Mouse (Mus musculus) ES-E14 (cell line): ENCODE results near the gene Acot9. TPM values are rescaled to one million over a fixed set of nuclear protein-coding genes. Genes with fewer than 3 reads are reported as not detected.

ENCODE experiments used
- DNase-seq: peaks from one replicate; pipeline ENCODE4 v3.0.0-alpha.2; 2013; ENCODE audit warnings: low read depth, low spot score
- H3K27ac ChIP-seq: 2 replicates; pipeline ENCODE4 v1.5.1; 2012; ENCODE audit warnings: low read depth, mild to moderate bottlenecking, low read length, moderate library complexity, mixed read lengths; ENCODE audit not compliant: poor library complexity, insufficient read depth, severe bottlenecking
- H3K36me3 ChIP-seq: 2 replicates; pipeline ENCODE4 v1.6.1; 2012; ENCODE audit warnings: mild to moderate bottlenecking, low read length, moderate library complexity, mixed read lengths; ENCODE audit not compliant: control insufficient read depth, poor library complexity, insufficient read depth, severe bottlenecking
- H3K4me1 ChIP-seq, 2 experiments: fragments of 150-350 bp in 1 of 2; sonication (generic) in 1 of 2; 2 replicates each; pipeline ENCODE4 v1.6.1; 2012; ENCODE audit warnings: low read length in 2 of 2, mild to moderate bottlenecking in 1 of 2, mixed read lengths in 1 of 2; ENCODE audit not compliant: control insufficient read depth in 2 of 2, insufficient read depth in 2 of 2, poor library complexity in 1 of 2
- H3K4me3 ChIP-seq, 2 experiments: fragments of 150-350 bp in 1 of 2; sonication (generic) in 1 of 2; 2 replicates each; pipeline ENCODE4 v1.5.1; 2012; ENCODE audit warnings: low read length in 2 of 2, low read depth in 1 of 2, mild to moderate bottlenecking in 1 of 2, mixed read lengths in 1 of 2; ENCODE audit not compliant: insufficient read depth in 1 of 2, poor library complexity in 1 of 2, severe bottlenecking in 1 of 2
- H3K9ac ChIP-seq: 2 replicates; pipeline ENCODE4 v1.6.1; 2012; ENCODE audit warnings: low read depth, mild to moderate bottlenecking, low read length, mixed read lengths; ENCODE audit not compliant: poor library complexity, insufficient read depth, severe bottlenecking
- H3K9me3 ChIP-seq: fragments of 150-350 bp; sonication (generic); 2 replicates; pipeline ENCODE4 v1.6.1; 2012; ENCODE audit warnings: low read depth, mild to moderate bottlenecking, low read length; ENCODE audit not compliant: control insufficient read depth, insufficient read depth
- CHD2 ChIP-seq: IDR thresholded peaks from 2 replicates; pipeline ENCODE4 v1.6.1; 2014; ENCODE audit warnings: mild to moderate bottlenecking, low read depth, low read length, inconsistent platforms
- HCFC1 ChIP-seq: IDR thresholded peaks from 2 replicates; pipeline ENCODE4 v1.6.1; 2012; ENCODE audit warnings: low read length, inconsistent platforms, borderline replicate concordance; ENCODE audit not compliant: insufficient read depth
- MAFK ChIP-seq: IDR thresholded peaks from 2 replicates; pipeline ENCODE4 v1.6.1; 2014; ENCODE audit warnings: mild to moderate bottlenecking, low read depth, low read length, inconsistent platforms; ENCODE audit not compliant: insufficient read depth
- ZC3H11A ChIP-seq: IDR thresholded peaks from 2 replicates; pipeline ENCODE4 v1.6.1; 2012; ENCODE audit warnings: low read depth, mild to moderate bottlenecking, inconsistent platforms, low read length, borderline replicate concordance
- ZNF384 ChIP-seq: IDR thresholded peaks from 2 replicates; pipeline ENCODE4 v1.6.1; 2012; ENCODE audit warnings: low read depth, low read length, inconsistent platforms
- in situ Hi-C, 2 experiments: fragments of 600-800 bp; cut with MboI; formaldehyde crosslinking; loops; one replicate each; pipeline ENCODE4 v1.15.1; 2025; ENCODE audit warnings: low sequenced_read_pairs in 2 of 2, inconsistent platforms in 1 of 2; ENCODE audit not compliant: unreplicated experiment in 2 of 2
- total RNA-seq: library from RNA; depleted of rRNA; stranded (reverse); fragments of 300-350 nt; gene quantifications from 2 replicates; pipeline ENCODE4 v1.2.3, GENCODE M21; 2012; rRNA removed

Gene Acot9
- 44.2 and 60.4 TPM in 2 replicates for total RNA-seq

DNA sequence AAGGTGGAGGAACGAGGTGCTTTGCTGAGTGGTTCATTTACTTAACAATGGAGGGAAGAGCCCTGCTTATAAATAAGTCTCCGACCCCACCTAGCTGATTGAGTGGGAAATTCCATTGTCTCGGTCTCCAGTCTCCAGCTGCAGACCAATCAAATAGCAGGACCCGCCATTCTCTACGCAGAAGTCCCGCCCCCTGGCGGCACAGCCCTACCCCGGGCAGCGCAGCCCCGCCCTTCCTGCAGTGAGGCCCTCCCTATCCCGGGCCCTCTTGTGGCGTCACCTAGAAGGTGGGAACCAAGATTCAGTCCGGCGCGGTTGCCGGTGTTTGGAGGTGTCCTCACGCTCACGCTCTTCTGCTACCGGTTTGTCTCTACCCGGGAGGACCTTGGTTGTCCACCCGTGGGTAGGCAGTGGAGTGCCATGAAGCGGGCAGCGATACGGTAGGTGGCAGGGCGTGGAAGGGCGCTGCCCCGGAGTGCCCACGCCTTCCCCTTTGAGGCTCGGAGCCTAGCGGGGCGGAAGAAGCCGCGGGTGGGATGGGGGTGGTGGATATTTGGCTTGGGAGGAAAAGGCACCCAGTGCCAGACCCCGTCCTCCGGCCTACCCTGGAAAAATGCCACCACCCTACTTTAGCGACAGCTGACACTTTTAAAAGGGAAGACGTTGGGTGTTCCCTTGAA lies at the start of gene Acot9:
Gene Acot9, plus strand, starts transcription at position 209 of the 680 bp plus-strand sequence.
- Histone ChIP-seq H3K9me3 (no peaks in the 10 kb centered on the region), H3K36me3 (no peaks in the 10 kb centered on the region), H3K4me1 (no peaks in the 10 kb centered on the region; a peak in 1 of 4 replicates), H3K9ac (peak within 1 kb of the TSS; percentile 99), H3K27ac (peak within 1 kb of the TSS; percentile 97), H3K4me3 (peak within 1 kb of the TSS; percentile 99 to 100)
- in situ Hi-C loops, result no loop called here
- peak; percentile 69 for DNase-seq
- TF ChIP-seq ZC3H11A, result no peak

GRCm38 (mm10) chrX:155214291-155215136 lies 47.7 kb upstream of the Acot9 start:
- Histone ChIP-seq H3K9ac (no peak overlapping the region), H3K4me3 (no peak overlapping the region), H3K4me1 (no peaks in the 10 kb centered on the region), H3K27ac (no peak overlapping the region), H3K36me3 (peaks cover 2% of the 10 kb centered on the region; the same call in 1 of the 2 replicates), H3K9me3 (no peaks in the 10 kb centered on the region)
- TF ChIP-seq MAFK (no peak), HCFC1 (no peak), ZC3H11A (no peak), ZNF384 (no peak), CHD2 (no peak)
- in situ Hi-C loops, result no loop called here
- no peak for DNase-seq

- in situ Hi-C loops, result no loop called here
- TF ChIP-seq HCFC1, result no peak
- no peak for TF ChIP-seq MAFK
- TF ChIP-seq ZNF384, result no peak
- TF ChIP-seq CHD2, result no peak
- TF ChIP-seq ZC3H11A, result no peak
- Histone ChIP-seq H3K9ac (peak overlapping the region; percentile 87), H3K27ac (peak overlapping the region; percentile 79; the same call in 1 of the 2 replicates), H3K9me3 (no peaks in the 10 kb centered on the region), H3K4me1 (no peaks in the 10 kb centered on the region), H3K4me3 (peak overlapping the region; percentile 90 to 92), H3K36me3 (peaks cover 2% of the 10 kb centered on the region; the same call in 1 of the 2 replicates)
- DNase-seq, result no peak
These were observed 46.6 kb upstream of the Acot9 start for GRCm38 (mm10) chrX:155215501-155216248.

DNA sequence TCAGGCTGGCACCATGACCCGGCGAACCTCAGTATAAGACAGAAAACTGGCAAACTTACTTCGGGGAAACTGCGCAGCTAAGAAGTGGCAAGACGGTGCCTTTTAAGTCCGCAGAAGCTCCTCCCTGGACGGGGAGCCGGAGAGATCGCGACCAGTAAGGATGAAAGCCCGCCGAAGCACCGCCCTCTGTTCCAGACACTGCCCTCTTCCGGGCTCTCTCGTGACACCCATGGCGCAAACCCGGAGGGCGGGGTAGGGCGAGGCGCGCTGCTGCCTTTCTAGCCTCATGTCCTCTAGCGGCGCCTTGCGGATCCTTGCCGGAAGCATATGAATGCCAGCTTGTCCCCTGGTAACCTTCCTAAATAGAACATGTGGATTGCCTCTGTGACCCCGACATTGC lies 46.0 kb upstream of the Acot9 start, which contains the start of gene Sat1:
Gene Sat1, minus strand, starts transcription at position 179 of the 400 bp plus-strand sequence.
- in situ Hi-C loops, result no loop called here
- H3K9me3 ChIP-seq, result no peaks in the 10 kb centered on the region
- no peaks in the 10 kb centered on the region for H3K4me1 ChIP-seq
- TF ChIP-seq HCFC1 (no peak), ZC3H11A (no peak), ZNF384 (no peak), MAFK (no peak), CHD2 (no peak)
- H3K36me3 ChIP-seq, result peaks cover 2% of the 10 kb centered on the region; the same call in 1 of the 2 replicates
- H3K4me3 ChIP-seq, result peak within 1 kb of the TSS; percentile 90 to 92
- peak within 1 kb of the TSS; percentile 79; the same call in 1 of the 2 replicates for H3K27ac ChIP-seq
- DNase-seq, result peak; percentile 74
- peak within 1 kb of the TSS; percentile 87 for H3K9ac ChIP-seq
